25 mouse cellular contexts compared by ENCODE assay signal in genomic region chr7:46517158-46517557, GRCm38 (mm10).
A peak's percentile ranks its signal among the peaks of the same experiment; 100 is the strongest.
DNase-seq lines count a peak whose midpoint lies in the region; ATAC-seq lines count a peak whose summit lies in the region.
"Had no signal": no experiment of that assay in that cellular context is flagged by ENCODE, and none has a peak within 500 bp of the region (broad histone marks: within the 10 kb centered on the region; RNA-seq: fewer than 3 reads in every experiment).

No protein-coding gene starts in this region.

- H3K4me3 ChIP-seq in midbrain, embryonic 13.5 days (replicated peaks): no peak overlapping the region
- H3K4me3 ChIP-seq in midbrain, embryonic 14.5 days (replicated peaks; ENCODE audit: low read depth, low read length): no peak overlapping the region
- H3K4me3 ChIP-seq: embryonic facial prominence, embryonic 13.5 days; embryonic facial prominence, embryonic 15.5 days; erythroblast, embryonic 14.5 days; forebrain, embryonic 10.5 days; forebrain, embryonic 12.5 days had no signal

- H3K9me3 ChIP-seq in midbrain, embryonic 13.5 days: no peaks in the 10 kb centered on the region
- no peaks in the 10 kb centered on the region for H3K9me3 ChIP-seq in midbrain, embryonic 14.5 days (ENCODE audit: control insufficient read depth, low read length)
- H3K9me3 ChIP-seq: embryonic facial prominence, embryonic 13.5 days; embryonic facial prominence, embryonic 15.5 days; forebrain, embryonic 10.5 days; forebrain, embryonic 12.5 days had no signal

- WGBS in midbrain, embryonic 13.5 days: 50% methylated on average over 5 of the region's 5 CpGs
- WGBS in midbrain, embryonic 14.5 days: 53% methylated on average over 5 of the region's 5 CpGs

- ATAC-seq in midbrain, embryonic 13.5 days: 0 out of 2 replicates have a peak, but pooled peaks have one; percentile 18
- no peak; the same call in 1 of the 2 replicates for ATAC-seq in midbrain, embryonic 14.5 days (ENCODE audit: low FRiP score, low TSS enrichment)
- ATAC-seq in megakaryocyte-erythroid progenitor cell, adult 5-6 weeks (replicated peaks; ENCODE audit: low FRiP score, low TSS enrichment, poor library complexity, severe bottlenecking): peak; percentile 41; the same call in 1 of the 2 replicates
- ATAC-seq: CD4-positive, CD25-positive, alpha-beta regulatory T cell, adult 4 months; forebrain, embryonic 14.5 days; forebrain, embryonic 16.5 days had no signal

- no peak overlapping the region for H3K4me2 ChIP-seq in midbrain, embryonic 13.5 days (replicated peaks)
- no peak overlapping the region for H3K4me2 ChIP-seq in midbrain, embryonic 14.5 days (ENCODE audit: low read length)
- H3K4me2 ChIP-seq: embryonic facial prominence, embryonic 13.5 days; embryonic facial prominence, embryonic 15.5 days; forebrain, embryonic 12.5 days had no signal

- no peak overlapping the region for H3K9ac ChIP-seq in midbrain, embryonic 13.5 days (replicated peaks)
- H3K9ac ChIP-seq in midbrain, embryonic 14.5 days (replicated peaks; ENCODE audit: low read length): no peak overlapping the region
- H3K9ac ChIP-seq: embryonic facial prominence, embryonic 13.5 days; embryonic facial prominence, embryonic 15.5 days; forebrain, embryonic 12.5 days had no signal

- H3K36me3 ChIP-seq in midbrain, embryonic 13.5 days: 0 out of 2 replicates have a peak, but pooled peaks cover 3% of the 10 kb centered on the region
- H3K36me3 ChIP-seq in midbrain, embryonic 14.5 days (ENCODE audit: control insufficient read depth, insufficient read depth, low read length): no peaks in the 10 kb centered on the region
- H3K36me3 ChIP-seq: embryonic facial prominence, embryonic 13.5 days; embryonic facial prominence, embryonic 15.5 days; forebrain, embryonic 10.5 days; forebrain, embryonic 12.5 days had no signal

- H3K4me1 ChIP-seq in midbrain, embryonic 13.5 days (replicated peaks): peaks cover 19% of the 10 kb centered on the region
- H3K4me1 ChIP-seq in midbrain, embryonic 14.5 days (ENCODE audit: control insufficient read depth, insufficient read depth, low read length): no peaks in the 10 kb centered on the region
- H3K4me1 ChIP-seq: embryonic facial prominence, embryonic 13.5 days; embryonic facial prominence, embryonic 15.5 days had no signal

- DNase-seq in cerebellum, adult 9-11 months: peak; percentile 32
- DNase-seq in cerebellum, adult 11-12 months: no peak
- DNase-seq in midbrain, embryonic 14.5 days: no peak
- DNase-seq in right cerebral cortex, adult 2 months (ENCODE audit: low spot score in 2 of 2): no peak
- DNase-seq: adrenal gland, adult 2 months; adrenal gland, postnatal 10 days; adrenal gland, postnatal 25 days; B cell, adult 2 months; cerebellum, adult 11 months; cerebellum, adult 2 months; cerebellum, adult 9-10 months; cerebellum, postnatal 14 days; cerebellum, postnatal 36 days; embryo, embryonic 11 days had no signal

- no peak overlapping the region for H3K27ac ChIP-seq in midbrain, embryonic 13.5 days
- no peak overlapping the region for H3K27ac ChIP-seq in midbrain, embryonic 14.5 days (replicated peaks; ENCODE audit: low read depth, low read length)
- H3K27ac ChIP-seq: embryonic facial prominence, embryonic 13.5 days; embryonic facial prominence, embryonic 15.5 days; forebrain, embryonic 10.5 days; forebrain, embryonic 12.5 days had no signal

- H3K27me3 ChIP-seq in midbrain, embryonic 13.5 days: no peaks in the 10 kb centered on the region
- no peaks in the 10 kb centered on the region for H3K27me3 ChIP-seq in midbrain, embryonic 14.5 days (ENCODE audit: control insufficient read depth, insufficient read depth, low read length)
- H3K27me3 ChIP-seq: CH12.LX; embryonic facial prominence, embryonic 13.5 days; embryonic facial prominence, embryonic 15.5 days; forebrain, embryonic 12.5 days had no signal
